Mouse (Mus musculus) cortical plate, adult 2 months (tissue): ENCODE results near the gene Pglyrp4.

ENCODE experiments used
- CTCF ChIP-seq: fragments of 200-500 bp; IDR thresholded peaks from 2 replicates; pipeline ENCODE4 v1.5.1; 2011; ENCODE audit warnings: mild to moderate bottlenecking, control low read depth, low read length; ENCODE audit not compliant: insufficient read depth; ENCODE audit errors: extremely low read depth
- POLR2A ChIP-seq: fragments of 200-500 bp; IDR thresholded peaks from 2 replicates; pipeline ENCODE4 v1.6.1; 2011; ENCODE audit warnings: mild to moderate bottlenecking, low read length, control low read depth; ENCODE audit not compliant: insufficient read depth; ENCODE audit errors: extremely low read depth

DNA sequence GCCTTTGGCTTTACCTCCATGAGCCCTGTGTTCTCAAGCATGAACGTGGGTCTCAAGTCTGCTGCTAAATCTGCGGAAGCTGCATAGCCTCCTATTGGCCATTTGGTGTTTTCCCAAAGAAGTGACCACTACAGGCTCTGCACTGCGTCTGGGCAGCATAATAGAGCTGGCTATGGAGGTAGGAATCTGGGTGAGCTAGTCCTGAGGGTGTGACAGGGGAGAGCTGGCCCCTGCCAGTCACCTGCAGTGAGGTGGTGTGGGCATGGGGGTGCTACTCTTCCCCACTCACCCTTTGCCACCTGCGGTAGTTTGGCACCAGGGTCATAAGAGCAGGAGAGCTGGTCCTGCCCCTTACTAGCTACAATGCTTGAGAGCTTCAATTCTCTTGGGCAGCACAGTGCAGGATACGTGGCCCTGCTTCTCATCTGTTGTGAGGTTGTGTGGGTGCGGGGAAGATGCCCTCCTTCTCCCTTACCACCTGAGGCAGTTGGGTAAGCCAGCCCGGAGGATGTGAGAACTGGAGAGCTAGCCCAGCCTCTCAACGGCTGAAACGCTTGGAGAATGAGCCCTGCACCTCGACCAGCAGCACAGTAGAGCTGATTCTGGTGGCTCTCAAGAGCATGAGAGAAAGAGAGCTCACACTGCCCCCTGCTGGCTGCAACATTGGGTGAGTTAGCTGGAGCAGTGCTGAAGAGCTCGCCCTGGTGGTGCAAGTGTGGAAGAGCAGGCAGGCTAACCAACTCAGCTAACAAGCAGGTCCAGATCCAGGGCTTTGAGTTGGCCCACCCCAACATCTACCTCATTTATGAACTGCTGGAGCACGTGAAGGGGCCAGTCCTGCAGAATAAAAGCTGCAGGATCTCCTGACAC, 16.9 kb upstream of the Pglyrp4 start:
- TF ChIP-seq POLR2A (no peak), CTCF (peak; percentile 98)
